Mouse (Mus musculus): ENCODE measurements around the gene Brd7.

- TF ChIP-seq CTCF (IDR thresholded peaks at IDR 0.05; ENCODE audit: control insufficient read depth, insufficient read depth, insufficient replicate concordance, low read depth, low read length): no peak
- TF ChIP-seq POLR2A (IDR thresholded peaks at IDR 0.05; ENCODE audit: control insufficient read depth, low read depth, low read length): no peak
These were observed 44.7 kb downstream of the Brd7 start for GRCm38 (mm10) chr8:88317341-88317740.
